Mouse (Mus musculus): ENCODE data around the gene Cd151. TPM values are rescaled to one million over a fixed set of nuclear protein-coding genes. Genes with fewer than 3 reads are reported as not detected.
A peak's percentile ranks its signal among the peaks of the same experiment; 100 is the strongest.

The Cd151 gene
- polyA plus RNA-seq, 1 experiment from 2014 or later = 54.9 TPM

DNA sequence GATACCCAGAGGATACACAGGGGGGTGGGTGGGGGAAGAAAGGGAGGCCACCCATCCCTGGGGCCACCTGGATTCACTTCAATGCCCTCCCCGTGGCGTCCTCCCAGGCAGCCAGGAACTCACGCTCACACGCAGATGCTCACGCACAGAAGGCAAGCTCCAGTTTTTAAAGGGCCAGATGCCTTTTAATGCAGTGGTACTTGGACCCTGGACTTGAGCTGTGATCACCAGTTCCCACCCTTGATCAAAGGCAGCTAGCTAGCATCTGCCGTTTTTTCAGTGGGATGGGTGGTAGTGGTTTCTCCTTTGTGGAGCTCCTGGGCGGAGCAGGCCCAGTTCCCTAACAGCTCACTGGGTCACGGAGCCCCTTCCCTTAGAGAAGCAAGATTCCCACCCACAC lies 32.7 kb upstream of the Cd151 start:
- Histone ChIP-seq H3K4me3 (ENCODE audit: low read depth, low read length) (peak overlapping the region; percentile 44), H3K36me3 (ENCODE audit: control insufficient read depth, insufficient read depth, low read length) (peaks cover 50% of the 10 kb centered on the region), H3K4me2 (ENCODE audit: low read depth, low read length) (peak overlapping the region; percentile 74), H3K9ac (ENCODE audit: low read depth, low read length) (peak overlapping the region; percentile 64), H3K27ac (replicated peaks; ENCODE audit: low read depth, low read length) (peak overlapping the region; percentile 45; the same call in 1 of the 2 replicates), H3K27me3 (replicated peaks; ENCODE audit: control insufficient read depth, insufficient read depth, low read length) (no peaks in the 10 kb centered on the region), H3K4me1 (ENCODE audit: control insufficient read depth, insufficient read depth, low read length) (peaks cover 22% of the 10 kb centered on the region; the same call in 1 of the 2 replicates), H3K9me3 (ENCODE audit: control insufficient read depth, low read length) (no peaks in the 10 kb centered on the region)
- ATAC-seq (ENCODE audit: low read depth) = no peak
- WGBS = 18% methylated on average over 7 of the region's 8 CpGs
- DNase-seq (ENCODE audit: low spot score) = peak; percentile 74

DNA sequence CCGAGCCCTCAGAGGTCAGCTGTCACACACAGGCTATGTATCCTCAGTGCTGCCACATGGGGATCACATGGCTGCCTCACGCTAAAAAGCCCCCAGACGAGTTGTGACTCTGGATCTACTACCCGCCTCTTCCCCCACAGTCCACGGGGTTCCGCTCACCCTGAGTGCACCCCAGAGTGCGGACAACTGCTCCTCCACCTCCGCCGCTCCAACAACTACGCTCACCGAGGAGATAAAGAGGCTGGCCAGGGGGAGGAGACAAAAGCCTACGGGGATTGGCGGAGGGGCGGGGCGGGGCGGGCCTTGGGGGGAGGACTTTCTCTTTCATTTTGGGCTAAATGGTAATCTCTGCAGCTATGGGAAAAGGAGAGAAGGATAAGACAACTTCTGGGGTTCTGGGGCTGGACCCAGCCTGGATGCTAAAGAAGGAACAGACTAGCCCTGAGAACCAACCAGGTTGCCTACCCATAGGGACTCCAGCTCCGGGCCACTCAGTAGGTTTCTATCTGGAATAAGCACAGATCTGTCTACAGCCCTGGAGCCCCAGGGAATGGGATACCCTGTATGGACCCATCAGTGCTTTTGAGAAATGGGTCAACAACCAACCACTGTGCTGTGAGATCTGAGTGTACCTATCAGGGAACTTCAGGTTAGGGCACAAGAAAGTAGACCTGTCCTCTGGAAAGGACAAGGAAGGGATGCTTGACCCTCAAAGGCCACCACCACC lies 31.9 kb upstream of the Cd151 start:
- 4% methylated on average over 15 of the region's 17 CpGs for WGBS
- Histone ChIP-seq H3K9me3 (ENCODE audit: control insufficient read depth, low read length) (no peaks in the 10 kb centered on the region), H3K9ac (ENCODE audit: low read depth, low read length) (peak overlapping the region; percentile 64), H3K27me3 (replicated peaks; ENCODE audit: control insufficient read depth, insufficient read depth, low read length) (no peaks in the 10 kb centered on the region), H3K36me3 (ENCODE audit: control insufficient read depth, insufficient read depth, low read length) (peaks cover 56% of the 10 kb centered on the region), H3K27ac (replicated peaks; ENCODE audit: low read depth, low read length) (0 out of 2 replicates have a peak overlapping the region, but pooled peaks have one; percentile 45), H3K4me2 (ENCODE audit: low read depth, low read length) (peak overlapping the region; percentile 74), H3K4me1 (ENCODE audit: control insufficient read depth, insufficient read depth, low read length) (peaks cover 22% of the 10 kb centered on the region; the same call in 1 of the 2 replicates), H3K4me3 (ENCODE audit: low read depth, low read length) (peak overlapping the region; percentile 44)
- no peak for ATAC-seq (ENCODE audit: low read depth)
- peak; percentile 70 for DNase-seq (ENCODE audit: low spot score)

DNA sequence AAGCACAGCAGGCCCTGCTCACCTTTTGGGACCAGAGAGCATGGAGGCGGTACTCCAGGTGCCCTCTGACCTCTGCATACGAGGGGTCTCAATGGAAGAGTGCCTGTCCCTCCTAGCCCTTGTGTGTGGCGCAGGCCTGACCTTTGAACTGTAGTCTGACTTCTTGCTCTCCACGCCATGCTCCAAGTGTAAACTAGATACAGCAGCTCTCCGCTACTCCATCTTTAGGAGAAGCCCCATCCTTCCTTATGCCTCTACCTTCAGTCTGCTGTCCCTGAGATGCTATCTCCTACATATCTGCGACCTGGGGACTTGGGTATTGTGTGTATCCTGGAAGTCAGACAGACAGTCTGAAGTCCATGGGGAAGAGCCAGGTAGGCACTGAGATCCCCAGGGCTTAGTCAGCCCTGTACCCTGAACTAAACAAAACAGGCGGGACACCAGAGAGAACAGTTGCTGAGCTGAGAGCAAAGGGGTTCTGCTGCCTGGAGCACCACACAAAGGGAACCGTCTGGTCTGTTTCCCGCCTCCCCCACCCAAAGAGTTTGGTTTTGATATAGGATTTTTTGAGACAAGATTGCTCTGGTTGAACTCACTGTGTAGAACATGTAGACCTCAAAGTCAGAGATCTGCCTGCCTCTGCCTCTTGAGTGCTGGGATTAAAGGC lies 31.2 kb upstream of the Cd151 start:
- no peak for DNase-seq (ENCODE audit: low spot score)
- ATAC-seq (ENCODE audit: low read depth) = no peak
- Histone ChIP-seq H3K27ac (replicated peaks; ENCODE audit: low read depth, low read length) (no peak overlapping the region), H3K4me1 (ENCODE audit: control insufficient read depth, insufficient read depth, low read length) (peaks cover 22% of the 10 kb centered on the region; the same call in 1 of the 2 replicates), H3K36me3 (ENCODE audit: control insufficient read depth, insufficient read depth, low read length) (peaks cover 53% of the 10 kb centered on the region), H3K9ac (ENCODE audit: low read depth, low read length) (no peak overlapping the region), H3K27me3 (replicated peaks; ENCODE audit: control insufficient read depth, insufficient read depth, low read length) (no peaks in the 10 kb centered on the region), H3K9me3 (ENCODE audit: control insufficient read depth, low read length) (no peaks in the 10 kb centered on the region), H3K4me2 (ENCODE audit: low read depth, low read length) (peak overlapping the region; percentile 95), H3K4me3 (ENCODE audit: low read depth, low read length) (peak overlapping the region; percentile 73; the same call in 1 of the 2 replicates)
- 69% methylated on average over 9 of the region's 9 CpGs for WGBS

DNA sequence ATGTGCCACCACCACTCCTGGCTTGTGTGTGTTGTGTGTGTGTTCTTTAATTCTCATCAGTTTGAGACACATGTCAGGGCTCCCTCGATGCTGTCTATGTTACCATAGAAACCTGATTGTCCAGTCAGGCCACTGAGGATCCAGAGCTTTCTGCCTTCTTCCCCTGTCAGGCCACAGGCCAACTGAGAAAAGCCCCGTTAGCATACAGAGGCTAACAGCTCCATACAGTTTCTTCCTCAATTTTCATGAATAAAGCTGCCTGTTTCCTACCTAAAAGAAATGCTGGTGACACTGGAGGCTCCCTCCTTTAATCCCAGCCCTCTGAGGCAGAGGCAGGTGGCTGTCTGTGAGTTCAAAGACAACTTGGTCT lies 30.7 kb upstream of the Cd151 start:
- no peak for DNase-seq (ENCODE audit: low spot score)
- peaks cover 22% of the 10 kb centered on the region; the same call in 1 of the 2 replicates for H3K4me1 ChIP-seq (ENCODE audit: control insufficient read depth, insufficient read depth, low read length)
- peak overlapping the region; percentile 73 for H3K4me3 ChIP-seq (ENCODE audit: low read depth, low read length)
- 75% methylated on average over 2 of the region's 2 CpGs for WGBS
- H3K27ac ChIP-seq (replicated peaks; ENCODE audit: low read depth, low read length) = no peak overlapping the region
- peaks cover 53% of the 10 kb centered on the region for H3K36me3 ChIP-seq (ENCODE audit: control insufficient read depth, insufficient read depth, low read length)
- no peaks in the 10 kb centered on the region for H3K9me3 ChIP-seq (ENCODE audit: control insufficient read depth, low read length)
- H3K4me2 ChIP-seq (ENCODE audit: low read depth, low read length) = peak overlapping the region; percentile 95
- H3K9ac ChIP-seq (ENCODE audit: low read depth, low read length) = peak overlapping the region; percentile 77
- H3K27me3 ChIP-seq (replicated peaks; ENCODE audit: control insufficient read depth, insufficient read depth, low read length) = no peaks in the 10 kb centered on the region
- no peak for ATAC-seq (ENCODE audit: low read depth)

DNA sequence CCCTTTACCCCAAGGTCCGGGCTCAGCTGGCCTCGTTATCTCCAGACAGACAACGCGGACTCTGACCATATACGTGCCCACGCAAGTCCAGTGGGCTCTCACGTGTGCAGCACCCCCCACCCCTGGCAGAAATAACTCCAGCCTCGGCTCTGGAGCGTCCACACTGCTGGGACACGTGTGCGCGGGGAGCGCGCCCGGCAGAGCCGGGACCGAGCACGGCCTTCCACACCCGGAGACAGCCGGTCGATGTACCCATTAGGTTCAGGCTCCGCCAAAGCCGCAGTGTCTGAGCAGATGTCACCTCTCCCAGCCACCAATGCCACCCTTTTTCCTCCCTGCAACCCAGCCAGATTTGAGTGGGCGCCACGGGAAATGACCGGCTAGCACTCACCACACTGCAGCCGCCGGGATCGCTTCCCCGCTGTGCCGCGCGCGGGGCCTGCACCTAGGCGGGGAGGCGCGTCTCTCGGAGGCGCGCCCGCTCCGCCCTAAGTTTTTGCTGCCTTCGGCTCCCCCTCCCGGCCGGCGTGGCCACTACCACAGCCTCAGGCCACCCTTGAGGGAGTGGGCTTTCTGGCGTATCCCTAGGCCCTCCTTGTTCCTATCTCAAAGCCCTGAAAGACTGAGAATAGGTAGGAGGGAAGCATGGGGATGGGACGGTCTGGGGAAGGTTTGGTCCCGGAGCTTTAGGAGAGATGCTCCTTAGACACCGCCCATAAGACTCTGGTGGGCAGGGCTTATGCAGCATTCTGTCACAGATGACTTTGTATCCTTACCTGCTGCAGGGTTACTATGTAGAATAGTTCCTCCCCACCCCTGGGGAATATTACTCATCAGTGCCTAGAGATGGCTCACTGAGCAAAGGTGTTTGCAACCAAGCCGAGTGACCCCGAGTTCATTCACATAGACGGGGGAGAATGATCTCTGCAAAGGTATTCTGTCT lies 29.7 kb upstream of the Cd151 start, which contains the start of gene Slc25a22:
Gene Slc25a22, minus strand, starts transcription at position 715 of the 943 bp plus-strand sequence.
- Histone ChIP-seq H3K27me3 (replicated peaks; ENCODE audit: control insufficient read depth, insufficient read depth, low read length) (no peaks in the 10 kb centered on the region), H3K27ac (replicated peaks; ENCODE audit: low read depth, low read length) (peak within 1 kb of the TSS; percentile 52), H3K4me2 (ENCODE audit: low read depth, low read length) (peak within 1 kb of the TSS; percentile 95), H3K9ac (ENCODE audit: low read depth, low read length) (peak within 1 kb of the TSS; percentile 77), H3K9me3 (ENCODE audit: control insufficient read depth, low read length) (no peaks in the 10 kb centered on the region), H3K4me3 (ENCODE audit: low read depth, low read length) (peak within 1 kb of the TSS; percentile 73), H3K36me3 (ENCODE audit: control insufficient read depth, insufficient read depth, low read length) (peaks cover 50% of the 10 kb centered on the region), H3K4me1 (ENCODE audit: control insufficient read depth, insufficient read depth, low read length) (peaks cover 25% of the 10 kb centered on the region)
- peak; percentile 85 for ATAC-seq (ENCODE audit: low read depth)
- WGBS = 6% methylated on average over 47 of the region's 53 CpGs
- peak; percentile 90 for DNase-seq (ENCODE audit: low spot score)

DNA sequence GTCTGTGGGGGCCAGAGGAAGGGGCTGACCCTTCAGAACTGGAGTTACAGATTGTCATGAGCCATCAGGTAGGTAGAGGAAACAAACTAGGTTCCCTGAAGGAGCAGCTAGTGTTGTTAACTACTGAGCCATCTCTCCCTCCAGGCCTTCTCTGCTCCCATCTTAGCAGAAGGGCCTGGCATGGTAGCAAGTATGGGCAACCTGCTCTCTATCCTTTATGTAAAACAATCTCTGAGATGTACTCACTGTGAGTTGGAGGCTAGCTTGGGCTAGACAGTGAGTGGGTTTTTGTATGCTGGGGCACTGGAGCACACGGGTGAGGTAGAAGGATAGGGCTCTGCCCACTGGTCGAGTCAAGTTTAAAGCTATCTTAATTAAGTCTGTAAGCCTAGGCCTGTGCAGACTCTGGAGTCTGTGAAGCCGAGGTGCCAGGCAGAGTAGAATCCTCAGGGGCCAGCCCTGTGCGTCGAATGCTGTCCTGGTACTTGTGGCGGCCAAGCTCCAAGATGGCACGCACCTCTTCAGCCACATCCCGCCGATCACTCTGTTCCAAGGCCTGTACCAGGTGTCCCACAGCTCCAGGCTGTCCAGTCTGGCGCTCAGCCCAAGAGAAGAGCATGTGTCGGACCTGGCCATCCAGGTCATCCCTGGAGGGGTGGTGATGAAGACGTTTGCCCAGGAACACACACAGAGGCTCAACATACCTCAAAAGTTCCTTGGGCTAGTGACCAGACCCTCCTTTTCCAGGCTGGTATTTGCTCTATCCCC lies 28.8 kb upstream of the Cd151 start:
- no peak overlapping the region for H3K4me3 ChIP-seq (ENCODE audit: low read depth, low read length)
- H3K27ac ChIP-seq (replicated peaks; ENCODE audit: low read depth, low read length) = no peak overlapping the region
- H3K27me3 ChIP-seq (replicated peaks; ENCODE audit: control insufficient read depth, insufficient read depth, low read length) = no peaks in the 10 kb centered on the region
- peaks cover 34% of the 10 kb centered on the region for H3K4me1 ChIP-seq (ENCODE audit: control insufficient read depth, insufficient read depth, low read length)
- 88% methylated on average over 12 of the region's 12 CpGs for WGBS
- H3K9me3 ChIP-seq (ENCODE audit: control insufficient read depth, low read length) = no peaks in the 10 kb centered on the region
- DNase-seq (ENCODE audit: low spot score) = no peak
- no peak overlapping the region for H3K9ac ChIP-seq (ENCODE audit: low read depth, low read length)
- no peak overlapping the region for H3K4me2 ChIP-seq (ENCODE audit: low read depth, low read length)
- ATAC-seq (ENCODE audit: low read depth) = no peak
- H3K36me3 ChIP-seq (ENCODE audit: control insufficient read depth, insufficient read depth, low read length) = peaks cover 41% of the 10 kb centered on the region

DNA sequence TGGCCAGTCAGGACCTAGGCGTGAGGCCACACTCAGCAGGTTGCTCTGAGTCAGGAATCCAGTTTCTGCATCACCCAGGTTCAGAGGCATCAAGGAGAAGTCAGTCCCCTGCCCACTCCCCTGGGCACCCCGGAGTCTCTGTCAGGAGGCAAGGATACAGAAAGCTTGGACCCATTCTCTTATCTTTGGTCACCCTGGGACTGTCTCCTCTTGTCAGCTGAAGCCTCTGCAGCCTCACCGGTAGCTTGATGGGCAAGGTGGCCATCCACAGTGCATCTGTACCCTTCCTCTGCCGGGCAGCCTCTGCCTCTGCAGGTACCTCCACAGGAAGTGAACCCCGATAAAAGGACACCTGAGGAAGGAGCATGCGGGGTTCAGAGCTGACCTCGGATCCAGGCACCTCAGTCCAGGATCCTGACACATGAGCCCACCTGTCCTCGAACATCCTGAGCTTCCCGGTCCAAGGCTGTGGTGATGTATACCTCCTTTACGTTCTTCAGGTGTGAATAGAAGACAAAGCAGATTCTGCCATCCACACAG lies 28.0 kb upstream of the Cd151 start:
- H3K27ac ChIP-seq (replicated peaks; ENCODE audit: low read depth, low read length) = no peak overlapping the region
- no peak overlapping the region for H3K9ac ChIP-seq (ENCODE audit: low read depth, low read length)
- no peak overlapping the region for H3K4me2 ChIP-seq (ENCODE audit: low read depth, low read length)
- DNase-seq (ENCODE audit: low spot score) (no peak), ATAC-seq (ENCODE audit: low read depth) (no peak)
- 96% methylated on average over 10 of the region's 10 CpGs for WGBS
- H3K27me3 ChIP-seq (replicated peaks; ENCODE audit: control insufficient read depth, insufficient read depth, low read length) = no peaks in the 10 kb centered on the region
- no peaks in the 10 kb centered on the region for H3K9me3 ChIP-seq (ENCODE audit: control insufficient read depth, low read length)
- peaks cover 33% of the 10 kb centered on the region for H3K4me1 ChIP-seq (ENCODE audit: control insufficient read depth, insufficient read depth, low read length)
- H3K36me3 ChIP-seq (ENCODE audit: control insufficient read depth, insufficient read depth, low read length) = peaks cover 36% of the 10 kb centered on the region
- no peak overlapping the region for H3K4me3 ChIP-seq (ENCODE audit: low read depth, low read length)
